Mouse (Mus musculus): ENCODE results near the gene Grid1.

GRCm38 (mm10) chr14:34819121-34819918 lies 588 bp upstream of the Grid1 start:
- TF ChIP-seq POLR2A (IDR thresholded peaks at IDR 0.05; ENCODE audit: insufficient read depth, low read depth, low read length) (no peak), CTCF (IDR thresholded peaks at IDR 0.05; ENCODE audit: insufficient read depth, low read depth, low read length) (no peak)
